Mouse (Mus musculus): ENCODE data around the gene Ush1c. TPM values are rescaled to one million over a fixed set of nuclear protein-coding genes. Genes with fewer than 3 reads are reported as not detected.
"Not testable (repeated sequence)": the region's sequence is repeated elsewhere in the genome, so short reads cannot be mapped to it uniquely, and the experiment has no call there.

Ush1c gene
- total and polyA plus RNA-seq, 2 experiments from 2014 or later: 0.44 to 1.7 TPM

- peak within 1 kb of the TSS; percentile 57 for H3K4me3 ChIP-seq (ENCODE audit: low read depth, low read length)
- no peaks in the 10 kb centered on the region for H3K9me3 ChIP-seq (ENCODE audit: low read length)
- H3K4me2 ChIP-seq (ENCODE audit: low read depth, low read length, poor library complexity, severe bottlenecking): peak within 1 kb of the TSS; percentile 94
- H3K4me1 ChIP-seq (ENCODE audit: insufficient read depth, low read length): no peaks in the 10 kb centered on the region
- H3K9ac ChIP-seq (replicated peaks; ENCODE audit: low read length, poor library complexity, severe bottlenecking): peak within 1 kb of the TSS; percentile 67
- H3K27me3 ChIP-seq (ENCODE audit: insufficient read depth, low read length): peaks cover 15% of the 10 kb centered on the region; the same call in 1 of the 2 replicates
- under 1% methylated on average over 69 of the region's 75 CpGs for WGBS
- no peaks in the 10 kb centered on the region for H3K36me3 ChIP-seq (ENCODE audit: insufficient read depth, low read length)
- no peak within 1 kb of the TSS for H3K27ac ChIP-seq (ENCODE audit: low read depth, low read length)
- DNase-seq (ENCODE audit: low spot score) (peak; percentile 28), ATAC-seq (ENCODE audit: low FRiP score) (peak; percentile 60)
- no peak for TF ChIP-seq CTCF (IDR thresholded peaks at IDR 0.05)
Measured at GRCm38 (mm10) chr7:46179431-46180275, 58.6 kb downstream of the Ush1c start, which contains the start of gene Abcc8. Abcc8 (minus strand) TSS chr7:46180033.

- not testable (repeated sequence) for DNase-seq (ENCODE audit: low spot score); H3K9ac ChIP-seq (replicated peaks; ENCODE audit: low read length, poor library complexity, severe bottlenecking); H3K4me1 ChIP-seq (ENCODE audit: insufficient read depth, low read length); H3K4me2 ChIP-seq (ENCODE audit: low read depth, low read length, poor library complexity, severe bottlenecking); H3K9me3 ChIP-seq (ENCODE audit: low read length); H3K27me3 ChIP-seq (ENCODE audit: insufficient read depth, low read length); H3K27ac ChIP-seq (ENCODE audit: low read depth, low read length); H3K4me3 ChIP-seq (ENCODE audit: low read depth, low read length); ATAC-seq (ENCODE audit: low FRiP score)
- peaks cover 12% of the 10 kb centered on the region; the same call in 1 of the 2 replicates for H3K36me3 ChIP-seq (ENCODE audit: insufficient read depth, low read length)
- 86% methylated on average over 1 of the region's 1 CpGs for WGBS
Measured at GRCm38 (mm10) chr7:46168980-46169379, 69.3 kb downstream of the Ush1c start.

GRCm38 (mm10) chr7:46168402-46168801, 69.9 kb downstream of the Ush1c start:
- no peak overlapping the region for H3K9ac ChIP-seq (replicated peaks; ENCODE audit: low read length, poor library complexity, severe bottlenecking)
- no peaks in the 10 kb centered on the region for H3K27me3 ChIP-seq (ENCODE audit: insufficient read depth, low read length)
- H3K4me3 ChIP-seq (ENCODE audit: low read depth, low read length): no peak overlapping the region
- DNase-seq (ENCODE audit: low spot score) (no peak), ATAC-seq (ENCODE audit: low FRiP score) (no peak)
- TF ChIP-seq CTCF (IDR thresholded peaks at IDR 0.05): no peak
- 92% methylated on average over 6 of the region's 6 CpGs for WGBS
- H3K4me2 ChIP-seq (ENCODE audit: low read depth, low read length, poor library complexity, severe bottlenecking): no peak overlapping the region
- H3K9me3 ChIP-seq (ENCODE audit: low read length): no peaks in the 10 kb centered on the region
- no peaks in the 10 kb centered on the region for H3K4me1 ChIP-seq (ENCODE audit: insufficient read depth, low read length)
- H3K27ac ChIP-seq (ENCODE audit: low read depth, low read length): no peak overlapping the region
- H3K36me3 ChIP-seq (ENCODE audit: insufficient read depth, low read length): peaks cover 12% of the 10 kb centered on the region; the same call in 1 of the 2 replicates

- ATAC-seq (ENCODE audit: low FRiP score) (no peak), DNase-seq (ENCODE audit: low spot score) (no peak)
- no peak for TF ChIP-seq CTCF (IDR thresholded peaks at IDR 0.05)
- Histone ChIP-seq H3K9me3 (ENCODE audit: low read length) (no peaks in the 10 kb centered on the region), H3K36me3 (ENCODE audit: insufficient read depth, low read length) (peaks cover 12% of the 10 kb centered on the region; the same call in 1 of the 2 replicates), H3K27me3 (ENCODE audit: insufficient read depth, low read length) (no peaks in the 10 kb centered on the region), H3K4me1 (ENCODE audit: insufficient read depth, low read length) (no peaks in the 10 kb centered on the region), H3K27ac (ENCODE audit: low read depth, low read length) (no peak overlapping the region), H3K4me2 (ENCODE audit: low read depth, low read length, poor library complexity, severe bottlenecking) (no peak overlapping the region), H3K9ac (replicated peaks; ENCODE audit: low read length, poor library complexity, severe bottlenecking) (no peak overlapping the region), H3K4me3 (ENCODE audit: low read depth, low read length) (no peak overlapping the region)
- 96% methylated on average over 7 of the region's 7 CpGs for WGBS
Measured at GRCm38 (mm10) chr7:46167901-46168300, 70.4 kb downstream of the Ush1c start.

- ATAC-seq (ENCODE audit: low FRiP score): no peak
- 95% methylated on average over 11 of the region's 11 CpGs for WGBS
Measured at GRCm38 (mm10) chr7:46165876-46166275, 72.4 kb downstream of the Ush1c start.

GRCm38 (mm10) chr7:46162731-46163130, 75.6 kb downstream of the Ush1c start:
- H3K27me3 ChIP-seq (ENCODE audit: insufficient read depth, low read length): no peaks in the 10 kb centered on the region
- H3K9ac ChIP-seq (replicated peaks; ENCODE audit: low read length, poor library complexity, severe bottlenecking): no peak overlapping the region
- H3K36me3 ChIP-seq (ENCODE audit: insufficient read depth, low read length): peaks cover 14% of the 10 kb centered on the region; the same call in 1 of the 2 replicates
- H3K4me1 ChIP-seq (ENCODE audit: insufficient read depth, low read length): peaks cover 2% of the 10 kb centered on the region; the same call in 1 of the 2 replicates
- H3K4me3 ChIP-seq (ENCODE audit: low read depth, low read length): no peak overlapping the region
- H3K4me2 ChIP-seq (ENCODE audit: low read depth, low read length, poor library complexity, severe bottlenecking): no peak overlapping the region
- no peak for ATAC-seq (ENCODE audit: low FRiP score)
- H3K9me3 ChIP-seq (ENCODE audit: low read length): no peaks in the 10 kb centered on the region
- no peak overlapping the region for H3K27ac ChIP-seq (ENCODE audit: low read depth, low read length)
- WGBS: 76% methylated on average over 5 of the region's 5 CpGs
- DNase-seq (ENCODE audit: low spot score): no peak
- TF ChIP-seq CTCF (IDR thresholded peaks at IDR 0.05): no peak

More at GRCm38 (mm10) chr7:46165876-46166275, 72.4 kb downstream of the Ush1c start:
- DNase-seq (ENCODE audit: low spot score): no peak
- Histone ChIP-seq H3K27me3 (ENCODE audit: insufficient read depth, low read length) (no peaks in the 10 kb centered on the region), H3K4me2 (ENCODE audit: low read depth, low read length, poor library complexity, severe bottlenecking) (no peak overlapping the region), H3K4me1 (ENCODE audit: insufficient read depth, low read length) (peaks cover 2% of the 10 kb centered on the region; the same call in 1 of the 2 replicates), H3K36me3 (ENCODE audit: insufficient read depth, low read length) (peaks cover 12% of the 10 kb centered on the region; the same call in 1 of the 2 replicates), H3K9me3 (ENCODE audit: low read length) (no peaks in the 10 kb centered on the region), H3K9ac (replicated peaks; ENCODE audit: low read length, poor library complexity, severe bottlenecking) (no peak overlapping the region), H3K4me3 (ENCODE audit: low read depth, low read length) (no peak overlapping the region), H3K27ac (ENCODE audit: low read depth, low read length) (no peak overlapping the region)
- no peak for TF ChIP-seq CTCF (IDR thresholded peaks at IDR 0.05)
